Mouse (Mus musculus) NIH3T3 (cell line): ENCODE data around the gene Lhfpl2.
A peak's percentile ranks its signal among the peaks of the same experiment; 100 is the strongest.

ENCODE experiments used
- DNase-seq: peaks from one replicate; pipeline ENCODE4 v3.0.0-alpha.2; 2012; ENCODE audit warnings: low read depth

The Lhfpl2 gene

GRCm38 (mm10) chr13:94174577-94175279, 117.1 kb downstream of the Lhfpl2 start:
- DNase-seq = peak; percentile 74

GRCm38 (mm10) chr13:94175379-94176050, 117.9 kb downstream of the Lhfpl2 start:
- DNase-seq = peak; percentile 26

GRCm38 (mm10) chr13:94177148-94177547, 119.6 kb downstream of the Lhfpl2 start:
- peak; percentile 59 for DNase-seq

GRCm38 (mm10) chr13:94178401-94179040, 120.9 kb downstream of the Lhfpl2 start:
- peak; percentile 88 for DNase-seq

GRCm38 (mm10) chr13:94180477-94181420, 123.2 kb downstream of the Lhfpl2 start:
- no peak for DNase-seq

- DNase-seq = no peak
Observed at GRCm38 (mm10) chr13:94182026-94182425, 124.4 kb downstream of the Lhfpl2 start.

GRCm38 (mm10) chr13:94183372-94184021, 125.9 kb downstream of the Lhfpl2 start:
- DNase-seq = no peak

- peak; percentile 83 for DNase-seq
Observed at GRCm38 (mm10) chr13:94184726-94185456, 127.3 kb downstream of the Lhfpl2 start.

GRCm38 (mm10) chr13:94185631-94186030, 128.0 kb downstream of the Lhfpl2 start:
- DNase-seq = no peak

GRCm38 (mm10) chr13:94188200-94189086, 130.8 kb downstream of the Lhfpl2 start:
- DNase-seq = no peak

GRCm38 (mm10) chr13:94190386-94190785, 132.8 kb downstream of the Lhfpl2 start:
- DNase-seq = peak; percentile 43

- DNase-seq = no peak
Observed at GRCm38 (mm10) chr13:94193227-94193626, 135.6 kb downstream of the Lhfpl2 start.

- DNase-seq = no peak
Observed at GRCm38 (mm10) chr13:94198616-94199015, 141.0 kb downstream of the Lhfpl2 start.

- no peak for DNase-seq
Observed at GRCm38 (mm10) chr13:94199829-94200228, 142.2 kb downstream of the Lhfpl2 start.

GRCm38 (mm10) chr13:94205234-94205633, 147.6 kb downstream of the Lhfpl2 start:
- DNase-seq = peak; percentile 72

- no peak for DNase-seq
Observed at GRCm38 (mm10) chr13:94207973-94208372, 150.4 kb downstream of the Lhfpl2 start.

GRCm38 (mm10) chr13:94208892-94209291, 151.3 kb downstream of the Lhfpl2 start:
- DNase-seq = peak; percentile 16

- no peak for DNase-seq
Observed at GRCm38 (mm10) chr13:94211236-94212119, 153.9 kb downstream of the Lhfpl2 start.

GRCm38 (mm10) chr13:94212179-94212578, 154.6 kb downstream of the Lhfpl2 start:
- no peak for DNase-seq
